Mouse (Mus musculus): ENCODE results near the gene Abhd11. TPM values are rescaled to one million over a fixed set of nuclear protein-coding genes. Genes with fewer than 3 reads are reported as not detected.

Abhd11 gene
- polyA plus RNA-seq, 1 experiment from 2014 or later: 60.1 TPM

- no peaks in the 10 kb centered on the region; the same call in 1 of the 2 replicates for H3K36me3 ChIP-seq (ENCODE audit: control insufficient read depth, insufficient read depth)
- 10% methylated on average over 16 of the region's 16 CpGs for WGBS
- peak overlapping the region; percentile 93 for H3K27ac ChIP-seq (ENCODE audit: low read depth, low read length)
- H3K27me3 ChIP-seq (replicated peaks; ENCODE audit: control insufficient read depth, insufficient read depth, low read length): no peaks in the 10 kb centered on the region
- peak overlapping the region; percentile 76 for H3K4me2 ChIP-seq (replicated peaks; ENCODE audit: low read depth)
- H3K9ac ChIP-seq (ENCODE audit: low read depth, low read length): peak overlapping the region; percentile 31; the same call in 1 of the 2 replicates
- ATAC-seq: peak; percentile 53
- H3K9me3 ChIP-seq (ENCODE audit: control insufficient read depth): no peaks in the 10 kb centered on the region
- peak overlapping the region; percentile 54 for H3K4me3 ChIP-seq (ENCODE audit: low read depth, low read length)
- peak; percentile 72 for TF ChIP-seq CTCF (IDR thresholded peaks at IDR 0.05; ENCODE audit: low read depth)
- peaks cover 4% of the 10 kb centered on the region; the same call in 1 of the 2 replicates for H3K4me1 ChIP-seq (replicated peaks; ENCODE audit: control insufficient read depth, insufficient read depth, low read length)
Measured at GRCm38 (mm10) chr5:135012671-135013441, 3.9 kb downstream of the Abhd11 start.

GRCm38 (mm10) chr5:135015497-135015896 is 6.5 kb downstream of the Abhd11 start:
- WGBS: 17% methylated on average over 7 of the region's 7 CpGs
- no peak for ATAC-seq
- H3K4me1 ChIP-seq (replicated peaks; ENCODE audit: control insufficient read depth, insufficient read depth, low read length): peaks cover 4% of the 10 kb centered on the region; the same call in 1 of the 2 replicates
- peak; percentile 99 for TF ChIP-seq CTCF (IDR thresholded peaks at IDR 0.05; ENCODE audit: low read depth)
- no peak overlapping the region for H3K4me2 ChIP-seq (replicated peaks; ENCODE audit: low read depth)
- no peaks in the 10 kb centered on the region; the same call in 1 of the 2 replicates for H3K36me3 ChIP-seq (ENCODE audit: control insufficient read depth, insufficient read depth)
- no peaks in the 10 kb centered on the region for H3K27me3 ChIP-seq (replicated peaks; ENCODE audit: control insufficient read depth, insufficient read depth, low read length)
- H3K9ac ChIP-seq (ENCODE audit: low read depth, low read length): no peak overlapping the region
- no peak overlapping the region for H3K27ac ChIP-seq (ENCODE audit: low read depth, low read length)
- no peaks in the 10 kb centered on the region for H3K9me3 ChIP-seq (ENCODE audit: control insufficient read depth)
- H3K4me3 ChIP-seq (ENCODE audit: low read depth, low read length): no peak overlapping the region

- no peaks in the 10 kb centered on the region; the same call in 1 of the 2 replicates for H3K4me1 ChIP-seq (replicated peaks; ENCODE audit: control insufficient read depth, insufficient read depth, low read length)
- no peaks in the 10 kb centered on the region for H3K9me3 ChIP-seq (ENCODE audit: control insufficient read depth)
- H3K27ac ChIP-seq (ENCODE audit: low read depth, low read length): no peak overlapping the region
- no peak for ATAC-seq
- no peak overlapping the region for H3K9ac ChIP-seq (ENCODE audit: low read depth, low read length)
- WGBS: 35% methylated on average over 4 of the region's 4 CpGs
- H3K27me3 ChIP-seq (replicated peaks; ENCODE audit: control insufficient read depth, insufficient read depth, low read length): no peaks in the 10 kb centered on the region
- TF ChIP-seq CTCF (IDR thresholded peaks at IDR 0.05; ENCODE audit: low read depth): no peak
- no peak overlapping the region for H3K4me2 ChIP-seq (replicated peaks; ENCODE audit: low read depth)
- H3K4me3 ChIP-seq (ENCODE audit: low read depth, low read length): no peak overlapping the region
- no peaks in the 10 kb centered on the region; the same call in 1 of the 2 replicates for H3K36me3 ChIP-seq (ENCODE audit: control insufficient read depth, insufficient read depth)
Measured at GRCm38 (mm10) chr5:135016224-135016759, 7.3 kb downstream of the Abhd11 start.

- Histone ChIP-seq H3K4me3 (ENCODE audit: low read depth, low read length) (no peak overlapping the region), H3K9ac (ENCODE audit: low read depth, low read length) (no peak overlapping the region), H3K27ac (ENCODE audit: low read depth, low read length) (no peak overlapping the region), H3K27me3 (replicated peaks; ENCODE audit: control insufficient read depth, insufficient read depth, low read length) (no peaks in the 10 kb centered on the region), H3K9me3 (ENCODE audit: control insufficient read depth) (no peaks in the 10 kb centered on the region), H3K4me1 (replicated peaks; ENCODE audit: control insufficient read depth, insufficient read depth, low read length) (0 out of 2 replicates have a peak, but pooled peaks cover 4% of the 10 kb centered on the region), H3K36me3 (ENCODE audit: control insufficient read depth, insufficient read depth) (no peaks in the 10 kb centered on the region), H3K4me2 (replicated peaks; ENCODE audit: low read depth) (no peak overlapping the region)
- no peak for ATAC-seq
- TF ChIP-seq CTCF (IDR thresholded peaks at IDR 0.05; ENCODE audit: low read depth): no peak
- WGBS: 56% methylated on average over 6 of the region's 6 CpGs
Measured at GRCm38 (mm10) chr5:135021814-135022213, 12.9 kb downstream of the Abhd11 start.

GRCm38 (mm10) chr5:135023344-135024173 is 14.6 kb downstream of the Abhd11 start, which contains the start of gene Stx1a:
Gene Stx1a (plus strand): TSS chr5:135023482.
- H3K36me3 ChIP-seq (ENCODE audit: control insufficient read depth, insufficient read depth): no peaks in the 10 kb centered on the region
- 0 out of 2 replicates have a peak, but pooled peaks cover 5% of the 10 kb centered on the region for H3K4me1 ChIP-seq (replicated peaks; ENCODE audit: control insufficient read depth, insufficient read depth, low read length)
- no peaks in the 10 kb centered on the region for H3K27me3 ChIP-seq (replicated peaks; ENCODE audit: control insufficient read depth, insufficient read depth, low read length)
- peak within 1 kb of the TSS; percentile 60 for H3K4me3 ChIP-seq (ENCODE audit: low read depth, low read length)
- H3K9me3 ChIP-seq (ENCODE audit: control insufficient read depth): no peaks in the 10 kb centered on the region
- peak; percentile 78 for ATAC-seq
- H3K27ac ChIP-seq (ENCODE audit: low read depth, low read length): no peak within 1 kb of the TSS
- H3K4me2 ChIP-seq (replicated peaks; ENCODE audit: low read depth): peak within 1 kb of the TSS; percentile 89
- peak within 1 kb of the TSS; percentile 55 for H3K9ac ChIP-seq (ENCODE audit: low read depth, low read length)
- TF ChIP-seq CTCF (IDR thresholded peaks at IDR 0.05; ENCODE audit: low read depth): no peak
- under 1% methylated on average over 61 of the region's 61 CpGs for WGBS
